Mouse (Mus musculus) megakaryocyte, embryonic 14.5 days (primary cell): ENCODE measurements around the gene Fam167b.

Experiments
- FLI1 ChIP-seq: IDR thresholded peaks from 2 replicates; pipeline ENCODE4 v1.6.1; 2012; ENCODE audit warnings: low read length, inconsistent platforms, mixed read lengths
- GATA1 ChIP-seq: IDR thresholded peaks from 3 replicates; pipeline ENCODE4 v1.6.1; 2012; ENCODE audit warnings: mixed read lengths, low read length, inconsistent platforms, borderline replicate concordance

GRCm38 (mm10) chr4:129610472-129610871, 32.1 kb upstream of the Fam167b start:
- no peak for TF ChIP-seq GATA1
- TF ChIP-seq FLI1, result no peak
